ENCODE assay signal across 25 mouse cellular contexts in the genomic region with DNA sequence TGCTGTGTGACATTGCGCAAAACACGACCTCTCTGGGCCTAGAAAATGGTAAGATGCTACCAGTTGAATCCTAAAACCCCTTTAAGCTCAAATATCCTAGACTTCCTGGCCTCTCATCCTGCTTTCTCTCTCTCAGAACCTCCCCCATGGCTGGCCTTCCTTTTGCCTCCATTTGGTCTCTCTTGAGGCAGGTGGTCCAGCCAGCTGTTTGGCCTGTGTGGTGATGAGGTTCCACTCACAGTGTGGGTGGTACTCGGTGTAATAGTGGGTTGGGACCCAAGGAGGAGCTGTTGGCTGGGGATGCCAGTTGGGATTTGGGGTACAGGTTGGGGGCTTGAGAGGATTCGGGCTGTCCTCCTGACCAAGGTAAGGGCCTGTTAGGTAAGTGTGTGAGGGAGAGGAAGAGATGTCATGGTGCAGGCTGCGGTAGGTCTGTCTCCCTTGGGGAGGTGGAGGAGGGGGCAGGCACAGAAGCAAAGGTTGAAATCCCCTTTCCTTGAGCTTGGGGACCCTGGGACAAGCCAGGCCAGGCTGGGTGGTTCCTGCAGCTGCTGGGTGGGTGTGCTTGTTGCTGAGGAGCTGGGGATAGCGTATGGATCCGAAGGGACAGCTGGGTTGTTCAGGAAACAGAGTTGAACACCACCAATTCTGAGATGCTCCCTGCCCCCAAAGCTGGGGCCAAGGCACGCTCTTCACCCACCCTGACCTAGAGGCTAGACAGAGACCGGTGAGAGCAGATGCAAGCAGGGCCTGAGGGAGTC. TPM values are rescaled to one million over a fixed set of nuclear protein-coding genes. Genes with fewer than 3 reads are reported as not detected.
"Had no signal": no experiment of that assay in that cellular context is flagged by ENCODE, and none has a peak within 500 bp of the region (broad histone marks: within the 10 kb centered on the region; RNA-seq: fewer than 3 reads in every experiment).

No protein-coding gene starts in this region.

- H3K9me3 ChIP-seq: kidney, embryonic 15.5 days; liver, embryonic 12.5 days; liver, embryonic 15.5 days; lung, embryonic 15.5 days; neural tube, embryonic 13.5 days; stomach, embryonic 15.5 days had no signal

- H3K27ac ChIP-seq: kidney, embryonic 15.5 days; liver, embryonic 12.5 days; liver, embryonic 15.5 days; lung, embryonic 15.5 days; neural tube, embryonic 13.5 days; stomach, embryonic 15.5 days had no signal

- H3K27me3 ChIP-seq: kidney, embryonic 15.5 days; lung, embryonic 15.5 days; stomach, embryonic 15.5 days had no signal

- H3K4me1 ChIP-seq: liver, embryonic 15.5 days had no signal

- H3K4me2 ChIP-seq: kidney, embryonic 15.5 days; liver, embryonic 12.5 days; liver, embryonic 15.5 days; lung, embryonic 15.5 days; midbrain, embryonic 11.5 days; neural tube, embryonic 13.5 days; stomach, embryonic 15.5 days had no signal

- H3K4me3 ChIP-seq: kidney, embryonic 15.5 days; liver, embryonic 12.5 days; liver, embryonic 15.5 days; lung, embryonic 15.5 days; megakaryocyte, embryonic 14.5 days; neural tube, embryonic 13.5 days; stomach, embryonic 15.5 days had no signal

- DNase-seq: kidney, adult 11 months; kidney, adult 8-10 months; kidney, postnatal 10 days; kidney, postnatal 36 days; left cerebral cortex, postnatal 4 days; liver; lung, adult 18-20 months; lung, postnatal 10 days; lung, postnatal 36 days; midbrain, embryonic 14.5 days; right cerebral cortex, postnatal 4 days; thymus, postnatal 25 days had no signal

- ATAC-seq: liver, embryonic 12.5 days had no signal

- H3K9ac ChIP-seq: kidney, embryonic 15.5 days; liver, embryonic 12.5 days; liver, embryonic 15.5 days; lung, embryonic 15.5 days; neural tube, embryonic 13.5 days; stomach, embryonic 15.5 days had no signal

- H3K36me3 ChIP-seq: kidney, embryonic 15.5 days; liver, embryonic 12.5 days; liver, embryonic 15.5 days; lung, embryonic 15.5 days; neural tube, embryonic 13.5 days; stomach, embryonic 15.5 days had no signal

RNA-seq across cellular contexts. Expression of a gene that starts 36.2 kb away (rescaled TPM):
- total RNA-seq: layer of hippocampus, adult 8-10 months; layer of hippocampus, postnatal 10 days; left cerebral cortex, adult 8-10 months; left cerebral cortex, postnatal 14 days; left cerebral cortex, postnatal 4 days; neutrophil, adult 5-6 weeks had no signal

RNA-seq across cellular contexts. Expression of a gene that starts 48.1 kb away (rescaled TPM):
- total RNA-seq: neutrophil, adult 5-6 weeks had no signal
